Mouse (Mus musculus) heart, adult 2 months (tissue): Measurements from ENCODE around the gene Unc13d.

Source experiments
- CTCF ChIP-seq: fragments of 200-600 bp; IDR thresholded peaks from 2 replicates; pipeline ENCODE4 v1.8.1; 2022; ENCODE audit warnings: antibody characterized with exemption, mild to moderate bottlenecking, moderate library complexity
- EP300 ChIP-seq: fragments of 200-500 bp; IDR thresholded peaks from 2 replicates; pipeline ENCODE4 v1.6.1; 2011; ENCODE audit warnings: low read depth, low read length, control low read depth; ENCODE audit not compliant: insufficient read depth

DNA sequence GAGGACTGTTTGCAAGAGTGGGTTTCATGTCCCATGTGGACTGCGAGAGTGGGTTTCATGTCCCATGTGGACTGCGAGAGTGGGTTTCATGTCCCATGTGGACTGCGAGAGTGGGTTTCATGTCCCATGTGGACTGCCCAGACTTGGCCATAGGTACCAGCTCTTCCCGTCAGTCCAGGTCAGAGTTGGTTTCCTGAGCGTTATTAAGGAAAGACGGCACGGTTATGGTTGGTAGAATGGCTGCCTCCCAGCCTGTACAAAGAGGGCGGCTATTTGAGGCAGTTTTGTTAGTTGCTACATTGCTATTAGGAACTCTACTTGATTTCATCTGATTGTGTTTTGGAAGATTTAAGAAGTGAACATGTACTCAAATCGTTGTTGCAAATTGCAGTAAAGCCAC is 39.9 kb downstream of the Unc13d start:
- TF ChIP-seq CTCF (no peak), EP300 (no peak)
